Mouse (Mus musculus) hematopoietic stem cell, adult 5-6 weeks (primary cell): ENCODE data around the gene Bicc1. TPM values are rescaled to one million over a fixed set of nuclear protein-coding genes. Genes with fewer than 3 reads are reported as not detected.

Experiments used
- ATAC-seq, 2 experiments: fragments of 125-278 bp in 1 of 2; replicated peaks in 1 of 2; 2 replicates each; pipeline ENCODE4 v1.8.0; 2016 to 2017; ENCODE audit warnings: inconsistent platforms in 2 of 2, mild to moderate bottlenecking in 2 of 2, moderate number of reproducible peaks in 2 of 2, low read depth in 1 of 2, moderate TSS enrichment in 1 of 2; ENCODE audit not compliant: low FRiP score in 2 of 2, poor library complexity in 2 of 2, severe bottlenecking in 2 of 2, insufficient read depth in 1 of 2, low TSS enrichment in 1 of 2
- total RNA-seq: library from RNA; stranded (forward); fragments of 172-1452, 232-1000 nt; gene quantifications from 2 replicates; pipeline ENCODE4 v1.2.3, GENCODE M21; 2017

Bicc1 gene
- total RNA-seq, 1 experiment from 2014 or later: 0.40 TPM

DNA sequence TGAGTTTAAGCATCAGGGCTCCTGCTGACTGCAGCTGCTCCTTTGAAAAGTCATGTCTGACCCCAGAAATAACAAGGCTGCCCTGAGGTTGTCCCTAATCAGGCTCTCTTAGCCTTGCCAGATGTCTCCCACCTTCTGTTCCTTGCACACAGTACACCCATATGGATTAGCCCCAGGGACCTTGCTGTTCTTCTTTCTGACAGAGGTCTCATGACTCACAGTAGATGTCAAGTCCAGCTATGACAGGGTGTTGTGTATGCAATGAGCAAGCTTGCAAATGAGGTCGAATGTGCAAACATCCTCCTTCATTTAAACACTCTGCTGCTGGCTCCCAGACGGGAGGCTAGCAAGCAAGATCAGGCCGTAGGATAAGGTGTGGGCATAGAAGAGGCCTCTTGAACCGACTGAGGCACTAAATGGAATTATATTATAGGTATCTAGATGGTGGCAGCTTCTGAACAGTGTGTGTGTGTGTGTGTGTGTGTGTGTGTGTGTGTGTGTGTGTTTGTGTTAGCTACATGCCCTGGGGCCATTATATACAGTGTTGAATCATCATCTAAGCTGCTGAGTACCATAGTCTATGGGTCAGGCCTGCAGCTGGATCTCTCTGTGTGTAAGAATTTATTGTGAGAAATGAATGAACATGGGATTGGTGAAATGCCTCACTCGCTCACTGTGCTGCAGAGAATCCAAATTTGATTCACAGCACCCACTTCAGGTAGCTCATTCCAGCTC, 256.6 kb downstream of the Bicc1 start:
- no peak for ATAC-seq

DNA sequence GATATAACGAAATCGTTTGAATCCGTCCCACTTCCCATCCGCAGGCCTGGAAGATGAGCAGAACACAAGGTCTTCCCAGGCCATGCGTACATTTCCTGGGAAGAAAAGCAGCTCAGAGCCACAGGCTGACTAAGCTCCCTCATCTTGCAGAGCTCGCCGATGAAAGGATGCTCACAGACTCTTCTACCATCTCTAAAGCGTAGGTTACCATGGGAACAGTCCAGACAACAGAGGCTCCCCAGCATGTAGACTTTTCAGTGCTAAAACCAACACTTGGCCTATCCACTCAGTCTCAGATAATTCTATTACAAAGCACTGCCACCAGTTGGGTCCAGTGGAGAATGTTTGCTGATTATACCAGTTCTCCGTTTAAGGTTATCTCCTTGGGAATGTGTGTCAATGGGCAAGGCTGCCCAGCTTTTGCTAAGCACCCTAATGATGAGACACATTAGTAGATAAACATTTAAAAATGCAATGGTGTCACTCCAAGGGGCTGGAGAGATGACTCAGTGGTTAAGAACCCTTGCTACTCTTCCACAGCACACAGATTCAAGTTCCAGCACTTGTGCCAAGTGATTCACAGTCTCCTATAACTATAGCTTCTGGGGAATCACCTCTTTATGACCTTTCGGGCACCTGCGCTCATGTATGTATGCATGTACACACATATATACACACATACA, 258.2 kb downstream of the Bicc1 start:
- ATAC-seq: no peak

DNA sequence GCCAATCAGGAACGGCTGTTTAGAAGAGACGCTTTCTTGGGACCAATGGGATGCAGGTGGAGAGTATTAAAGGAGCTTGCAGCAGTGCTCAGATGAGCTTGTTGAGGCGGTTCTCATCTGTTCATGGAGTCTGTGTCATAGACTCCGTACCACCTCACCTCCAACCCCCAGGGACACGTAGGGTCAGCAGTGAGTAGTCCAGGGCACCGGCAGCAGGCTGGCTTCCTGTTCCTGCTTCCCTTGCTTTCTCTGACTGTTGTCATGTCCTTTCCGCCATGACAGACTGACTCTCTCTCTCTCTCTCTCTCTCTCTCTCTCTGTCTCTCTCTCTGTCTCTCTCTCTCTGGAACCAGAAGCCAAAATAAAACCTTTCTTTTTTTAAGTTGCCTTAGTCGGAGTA, 263.6 kb downstream of the Bicc1 start:
- no peak for ATAC-seq

DNA sequence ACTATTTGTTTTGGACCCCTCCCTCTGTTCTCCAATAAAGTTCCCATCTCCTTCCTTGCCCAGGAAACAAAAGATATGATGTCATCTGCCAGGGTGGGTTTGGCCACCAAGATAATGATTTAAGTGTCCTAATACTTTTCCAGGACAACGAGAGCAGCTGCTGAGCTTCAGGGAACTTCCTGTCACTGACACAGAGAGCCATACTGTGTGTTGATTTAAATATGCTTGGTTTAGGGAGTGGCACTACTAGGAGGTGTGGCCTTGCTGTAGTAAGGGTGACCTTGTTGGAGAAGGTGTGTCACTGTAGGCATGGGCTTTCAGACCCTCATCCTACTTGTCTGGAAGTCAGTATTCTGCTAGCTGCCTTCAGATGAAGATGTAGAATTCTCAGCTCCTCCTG, 281.5 kb downstream of the Bicc1 start:
- ATAC-seq: no peak

DNA sequence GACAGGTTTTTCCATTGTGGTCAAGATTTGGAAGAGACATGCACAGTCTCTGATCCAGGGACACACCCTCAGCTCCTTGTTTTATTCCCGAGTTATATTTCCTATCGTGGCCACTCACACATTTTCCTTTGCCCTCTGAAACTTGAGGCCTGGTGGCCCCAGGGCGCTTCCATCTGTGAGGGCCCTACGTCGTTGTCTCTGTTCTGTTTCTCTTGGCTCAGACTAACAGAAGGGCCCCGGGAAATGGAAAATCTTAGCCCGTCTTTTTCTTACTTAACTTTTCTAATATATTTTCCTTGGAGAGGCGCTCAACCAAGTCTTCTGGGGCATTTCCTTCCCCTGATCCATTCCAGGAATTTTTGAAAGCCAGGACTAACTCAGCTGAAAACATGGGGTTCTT, 281.9 kb downstream of the Bicc1 start:
- no peak for ATAC-seq

DNA sequence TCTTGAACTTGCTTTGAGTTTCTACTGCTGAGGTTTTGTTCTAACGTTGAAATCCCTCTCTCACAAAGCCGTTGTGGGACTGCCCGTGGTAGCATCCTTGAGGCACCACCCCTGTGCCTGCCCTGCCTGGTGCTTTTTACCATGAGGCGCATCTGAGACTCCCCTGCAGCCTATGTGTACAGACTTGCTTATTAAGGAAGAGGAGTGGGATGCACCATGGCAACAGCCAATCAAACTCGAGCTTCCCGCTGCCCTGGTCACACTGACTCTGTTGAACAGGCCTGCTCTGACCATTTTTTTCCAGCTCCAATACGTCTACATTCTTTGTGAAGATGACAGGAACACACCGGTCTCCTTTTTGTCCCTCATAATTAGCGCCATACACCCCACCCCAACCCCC, 283.0 kb downstream of the Bicc1 start:
- ATAC-seq: no peak

DNA sequence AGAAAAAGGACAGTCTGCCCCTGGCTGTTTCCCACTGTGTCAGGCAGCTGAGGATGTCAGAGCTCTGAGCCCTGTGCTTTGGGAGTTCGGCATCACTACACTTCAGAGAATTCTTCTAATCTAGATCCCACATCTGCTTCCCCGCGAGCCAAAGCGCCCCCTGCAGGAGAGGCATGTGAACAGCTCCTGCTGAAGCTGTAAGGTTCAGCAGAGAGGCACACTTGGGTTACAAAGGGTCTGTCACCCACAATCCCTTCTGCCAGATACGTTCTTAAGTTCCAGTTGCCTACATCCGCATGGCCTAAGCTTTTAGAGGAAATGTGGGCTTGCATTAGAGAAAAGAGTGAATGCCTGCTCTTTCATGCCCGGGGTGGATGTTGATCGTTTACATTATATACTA, 283.4 kb downstream of the Bicc1 start:
- no peak for ATAC-seq

DNA sequence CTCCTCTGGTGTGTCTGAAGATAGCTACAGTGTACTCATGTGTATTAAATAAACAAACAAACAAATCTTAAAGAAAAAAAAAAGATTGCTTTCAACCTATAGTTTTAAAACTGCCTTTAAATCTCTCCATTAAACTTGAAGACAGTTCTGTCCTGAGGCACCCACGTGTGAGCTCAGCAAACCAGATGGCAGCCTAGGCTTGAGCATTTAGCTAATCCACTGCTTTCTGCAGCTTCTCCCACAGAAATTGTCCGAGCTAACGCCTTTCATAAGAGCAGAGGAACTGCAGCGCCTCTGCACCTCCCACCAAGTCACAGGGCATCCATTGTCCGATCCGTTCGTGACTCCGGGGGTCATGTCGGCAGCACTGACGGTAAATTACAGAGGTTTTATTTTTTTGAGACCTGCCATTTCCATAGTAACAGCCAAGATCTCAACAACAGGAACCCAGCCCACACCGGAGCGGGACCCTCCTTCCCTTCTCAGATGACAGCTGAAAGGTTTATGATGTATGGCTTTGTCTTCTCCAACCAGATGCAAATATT, 284.4 kb downstream of the Bicc1 start:
- no peak for ATAC-seq

Other genes with a start within 250 kb of the Bicc1 start
- 146 and 177 TPM in 2 replicates for gene Tfam, start 78.6 kb upstream of the Bicc1 start, total RNA-seq
- gene Ube2d1, start 125.6 kb upstream of the Bicc1 start, total RNA-seq: 7.8 and 14.8 TPM in 2 replicates
- 16.9 and 21.0 TPM in 2 replicates for gene Cisd1, start 185.3 kb upstream of the Bicc1 start, total RNA-seq
- gene Ipmk, start 188.1 kb upstream of the Bicc1 start, total RNA-seq: 18.0 and 19.2 TPM in 2 replicates